Mouse (Mus musculus): Measurements from ENCODE around the gene Mss51. TPM values are rescaled to one million over a fixed set of nuclear protein-coding genes. Genes with fewer than 3 reads are reported as not detected.

Mss51 gene
- 1.4 and 1.9 TPM in 2 replicates for polyA plus RNA-seq (2012; rRNA removed)

DNA sequence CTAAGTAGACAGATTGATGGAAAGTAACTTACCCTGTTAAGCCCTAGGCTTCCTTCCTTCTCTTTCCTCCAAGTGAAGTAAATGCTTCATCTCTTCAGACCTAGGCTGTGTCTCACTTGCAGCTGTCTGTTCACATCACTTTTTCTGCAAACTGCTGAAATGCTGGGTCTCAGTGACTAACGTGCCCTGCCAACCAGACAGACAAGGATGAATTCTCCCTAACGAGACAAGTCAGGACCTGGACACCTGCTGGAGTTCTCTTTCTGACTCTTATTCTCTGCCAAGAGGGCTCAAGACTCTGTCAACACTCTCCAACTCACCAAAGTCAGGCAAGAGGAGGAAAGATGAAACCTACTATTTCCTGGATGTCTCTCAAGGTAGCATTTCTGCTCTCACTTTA, at the start of gene Mss51:
Mss51 (minus strand) TSS at position 299 of the 400 bp plus-strand sequence.

DNA sequence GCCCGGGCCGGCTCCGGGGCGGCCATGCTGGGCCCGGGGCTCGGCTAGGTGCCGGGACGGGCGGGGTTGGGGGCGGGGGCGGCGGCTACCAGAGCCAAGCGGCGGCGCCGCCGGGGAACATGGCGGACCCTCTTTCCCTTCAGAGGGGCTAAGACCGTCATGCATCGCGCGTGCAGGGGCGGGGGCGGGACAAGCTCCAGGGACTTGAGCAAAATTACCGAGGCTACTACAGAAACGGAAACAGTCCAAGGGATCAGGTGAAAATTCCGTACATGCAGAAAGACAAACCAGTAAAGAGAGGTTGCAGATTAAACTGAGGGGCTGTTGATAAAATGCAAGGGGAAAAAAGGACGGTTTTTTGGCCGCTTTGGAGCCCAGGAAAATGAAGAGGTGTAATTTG, 49.7 kb upstream of the Mss51 start, which contains the start of gene Ppp3cb:
Ppp3cb (minus strand) TSS at position 159 of the 400 bp plus-strand sequence.

DNA sequence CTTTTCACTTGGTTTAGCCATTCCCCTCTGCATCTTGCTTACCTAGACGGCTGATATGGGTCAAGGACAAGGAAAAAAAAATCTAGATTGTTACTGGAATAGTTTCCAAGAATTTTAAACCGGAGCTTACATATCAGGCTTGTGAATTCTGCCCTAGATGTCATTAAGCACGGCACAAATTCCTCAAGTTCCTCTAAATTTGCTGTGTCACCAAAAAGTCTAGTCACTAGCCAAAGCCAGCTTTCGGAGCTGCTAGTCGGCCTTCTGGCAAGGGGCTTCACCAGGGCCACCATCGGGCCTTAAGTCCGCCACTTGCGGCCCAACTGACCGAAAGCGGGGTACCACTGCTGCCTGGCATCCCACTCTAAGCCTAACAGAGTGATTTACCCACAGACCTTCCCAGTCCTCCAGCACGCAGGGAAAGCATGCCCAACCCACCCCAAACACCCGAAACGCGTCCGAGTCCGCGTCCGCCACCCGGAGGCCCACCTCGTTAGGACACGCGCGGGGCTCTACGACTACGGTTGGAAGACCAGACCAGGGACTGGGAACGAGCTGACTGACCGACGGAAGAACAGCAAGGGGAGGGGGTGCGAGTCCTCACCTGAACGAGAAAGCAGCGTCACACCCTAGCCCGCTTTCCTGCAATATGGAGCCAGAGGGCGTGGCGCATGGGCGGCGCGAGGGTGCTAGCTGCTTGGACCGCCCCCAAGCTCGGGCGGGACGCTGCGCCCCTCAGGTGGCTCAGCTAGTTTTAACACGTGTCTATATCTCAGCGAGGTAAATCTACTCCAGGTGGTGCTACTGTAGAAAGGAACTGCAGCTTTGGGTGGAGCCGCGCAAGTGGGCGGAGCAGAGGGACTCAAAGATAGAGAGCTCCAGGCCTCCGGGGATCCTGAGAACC, 17.2 kb downstream of the Mss51 start, which contains the start of gene Anxa7:
Anxa7 (minus strand) TSS at position 843 of the 904 bp plus-strand sequence.

DNA sequence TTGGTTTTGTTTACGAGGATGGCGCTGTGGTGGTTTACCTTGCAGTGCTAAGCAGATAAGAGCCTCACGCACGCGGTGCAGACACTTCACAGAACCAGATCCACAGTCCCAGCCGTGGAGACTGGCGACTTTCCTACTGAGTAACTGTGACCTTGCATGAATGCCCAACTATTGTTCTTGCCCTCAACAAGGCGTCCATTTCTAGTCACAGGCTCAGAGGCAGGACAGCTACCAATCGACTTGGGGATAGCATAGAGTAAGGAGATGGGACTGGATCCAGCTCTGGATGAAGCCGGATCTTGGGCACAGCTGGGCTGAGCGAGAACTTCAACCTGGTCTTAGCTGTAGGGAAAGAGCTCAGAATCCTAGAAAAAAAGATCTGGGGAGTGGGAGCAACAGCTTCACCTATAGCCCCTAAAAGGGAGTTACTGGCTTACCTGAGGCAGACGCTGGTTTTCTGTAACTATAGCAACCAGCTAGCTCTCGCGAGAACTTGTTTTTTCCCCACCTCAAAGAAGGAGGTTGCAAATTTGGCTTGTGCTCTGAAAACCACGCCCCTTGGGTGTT, 44.9 kb downstream of the Mss51 start, which contains the start of gene Cfap70:
Cfap70 (minus strand) TSS at position 462 of the 567 bp plus-strand sequence.

Other genes starting within 250 kb of the Mss51 start
- gene Kcnk16, start 227.7 kb downstream of the Mss51 start, polyA plus RNA-seq (2012; rRNA removed) = 4.5 and 5.5 TPM in 2 replicates
- 7.0 and 7.5 TPM in 2 replicates for gene Nudt13, start 202.2 kb downstream of the Mss51 start, polyA plus RNA-seq (2012; rRNA removed)
- 15.4 and 18.1 TPM in 2 replicates for gene Ecd, start 148.8 kb downstream of the Mss51 start, polyA plus RNA-seq (2012; rRNA removed)
- gene Fam149b, start 148.7 kb downstream of the Mss51 start, polyA plus RNA-seq (2012; rRNA removed) = 7.5 and 7.6 TPM in 2 replicates
- 77.2 and 80.5 TPM in 2 replicates for gene Dnajc9, start 108.0 kb downstream of the Mss51 start, polyA plus RNA-seq (2012; rRNA removed)
- 20.7 and 22.9 TPM in 2 replicates for gene Mrps16, start 103.3 kb downstream of the Mss51 start, polyA plus RNA-seq (2012; rRNA removed)
- 0.01 and 0.16 TPM in 2 replicates for gene Cfap70, start 44.7 kb downstream of the Mss51 start, polyA plus RNA-seq (2012; rRNA removed)
- gene Anxa7, start 16.8 kb downstream of the Mss51 start, polyA plus RNA-seq (2012; rRNA removed) = 37.5 and 39.0 TPM in 2 replicates
- 25.2 and 29.3 TPM in 2 replicates for gene Ppp3cb, start 49.7 kb upstream of the Mss51 start, polyA plus RNA-seq (2012; rRNA removed)
- gene Usp54, start 144.2 kb upstream of the Mss51 start, polyA plus RNA-seq (2012; rRNA removed) = 1.5 TPM in 2 replicates
- gene Myoz1, start 159.6 kb upstream of the Mss51 start, polyA plus RNA-seq (2012; rRNA removed) = 0.08 and 0.36 TPM in 2 replicates
- gene Synpo2l, start 171.5 kb upstream of the Mss51 start, polyA plus RNA-seq (2012; rRNA removed) = 0.05 and 0.43 TPM in 2 replicates
- gene Sec24c, start 177.4 kb upstream of the Mss51 start, polyA plus RNA-seq (2012; rRNA removed) = 31.9 and 38.3 TPM in 2 replicates
- 3.0 and 3.4 TPM in 2 replicates for gene Fut11, start 198.1 kb upstream of the Mss51 start, polyA plus RNA-seq (2012; rRNA removed)
- 63.3 and 71.3 TPM in 2 replicates for gene Chchd1, start 206.1 kb upstream of the Mss51 start, polyA plus RNA-seq (2012; rRNA removed)
- gene Zswim8, start 210.7 kb upstream of the Mss51 start, polyA plus RNA-seq (2012; rRNA removed) = 13.7 and 15.3 TPM in 2 replicates
- 19.0 and 23.5 TPM in 2 replicates for gene Ndst2, start 237.7 kb upstream of the Mss51 start, polyA plus RNA-seq (2012; rRNA removed)